Mouse (Mus musculus): ENCODE measurements around the gene Zfyve19.

Zfyve19 gene

DNA sequence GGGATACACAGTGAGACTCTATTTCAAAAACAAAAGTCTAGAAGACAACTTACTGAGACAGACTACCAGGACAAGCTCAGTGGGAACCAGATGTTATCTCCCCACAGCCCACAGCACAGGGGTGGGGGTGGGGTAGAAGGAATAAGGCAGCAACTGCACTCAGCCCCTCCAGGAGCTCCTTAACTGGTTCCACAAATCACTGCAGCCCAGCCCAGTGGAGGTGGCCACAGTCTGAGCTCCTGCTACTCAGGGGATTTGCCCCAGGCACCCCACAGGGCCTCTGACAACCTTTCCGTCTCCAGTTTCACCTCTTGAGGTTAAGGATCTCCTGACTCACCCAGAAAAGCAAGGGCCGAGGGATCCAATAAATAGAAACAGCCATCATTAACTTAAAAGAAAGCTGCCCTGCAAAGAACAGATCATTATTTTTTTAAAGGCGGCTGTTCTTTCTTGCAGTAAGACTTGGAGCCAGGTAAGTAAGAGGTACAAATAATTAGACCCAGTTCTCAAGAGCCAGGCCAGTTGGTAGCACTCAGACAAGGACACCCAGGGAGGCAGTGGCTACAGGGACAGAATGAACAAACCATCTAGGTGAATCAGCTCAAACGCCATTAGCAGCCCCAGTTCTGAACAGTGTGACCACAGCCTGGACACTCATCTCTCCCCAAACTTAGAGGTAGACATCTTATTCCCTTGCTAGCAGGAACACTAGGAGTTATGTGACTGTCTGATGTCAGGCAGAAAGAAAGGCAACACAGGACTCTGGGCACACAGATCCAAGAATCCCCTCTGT, 11.9 kb upstream of the Zfyve19 start:
- no peak for DNase-seq (ENCODE audit: low spot score in 2 of 2)

DNA sequence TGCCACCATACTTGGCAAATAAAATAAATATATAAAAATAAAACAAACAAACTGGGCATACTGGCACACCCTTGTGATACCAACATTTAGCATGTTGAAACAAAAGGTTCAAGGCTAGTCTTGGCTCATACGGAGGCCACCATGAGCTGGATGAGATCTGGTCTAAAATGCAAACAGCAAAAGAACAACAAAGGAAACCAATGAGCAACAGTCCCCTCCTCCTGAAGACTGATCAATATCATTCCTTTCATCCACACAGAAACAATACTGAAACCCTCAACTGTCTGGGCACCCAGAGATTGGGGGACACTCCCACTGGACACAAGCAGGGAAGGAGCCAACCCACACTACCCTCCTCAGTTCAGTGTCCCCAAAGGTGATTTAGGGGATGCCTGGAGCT, 10.9 kb upstream of the Zfyve19 start:
- DNase-seq (ENCODE audit: low spot score in 2 of 2): no peak

DNA sequence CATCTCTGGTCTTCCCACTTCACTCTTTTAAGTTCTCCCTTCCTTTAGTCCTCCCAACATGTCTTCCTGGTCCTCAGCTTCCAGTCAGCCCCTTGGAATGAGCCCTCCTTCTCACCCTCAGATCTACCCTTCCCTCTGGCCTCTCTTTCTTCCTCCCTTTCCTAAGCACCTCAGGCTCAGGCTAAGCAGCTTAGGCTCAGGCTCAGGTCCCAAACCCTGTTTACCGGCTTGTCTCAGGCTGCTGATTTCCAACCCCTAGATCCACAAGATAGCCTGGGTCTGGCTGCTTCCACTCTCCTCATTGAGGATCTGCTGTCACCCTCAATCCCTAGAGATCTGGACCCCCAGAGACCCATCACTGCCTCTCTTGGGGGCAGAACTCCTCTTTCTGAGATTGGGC, 10.4 kb upstream of the Zfyve19 start:
- DNase-seq (ENCODE audit: low spot score in 2 of 2): no peak

DNA sequence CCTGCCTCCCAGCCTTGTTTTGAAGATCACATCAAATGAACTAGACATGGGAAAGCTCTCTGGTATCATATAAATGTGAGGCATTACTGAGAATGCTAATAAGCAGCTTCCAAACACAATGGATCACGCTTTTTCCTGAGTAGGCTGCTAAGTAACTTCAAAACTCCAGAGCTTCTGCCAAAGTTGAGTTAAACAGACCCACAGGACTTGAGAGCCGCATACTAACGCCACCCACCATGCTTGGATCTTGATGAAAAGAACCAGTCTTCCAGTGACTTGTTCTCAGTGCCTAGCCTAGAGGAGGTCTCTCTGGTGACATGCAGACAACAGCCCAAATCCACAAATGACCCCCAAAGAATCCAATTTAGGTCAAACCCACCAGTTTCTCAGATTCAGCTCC, 9.5 kb upstream of the Zfyve19 start:
- DNase-seq (ENCODE audit: low spot score in 2 of 2): no peak

DNA sequence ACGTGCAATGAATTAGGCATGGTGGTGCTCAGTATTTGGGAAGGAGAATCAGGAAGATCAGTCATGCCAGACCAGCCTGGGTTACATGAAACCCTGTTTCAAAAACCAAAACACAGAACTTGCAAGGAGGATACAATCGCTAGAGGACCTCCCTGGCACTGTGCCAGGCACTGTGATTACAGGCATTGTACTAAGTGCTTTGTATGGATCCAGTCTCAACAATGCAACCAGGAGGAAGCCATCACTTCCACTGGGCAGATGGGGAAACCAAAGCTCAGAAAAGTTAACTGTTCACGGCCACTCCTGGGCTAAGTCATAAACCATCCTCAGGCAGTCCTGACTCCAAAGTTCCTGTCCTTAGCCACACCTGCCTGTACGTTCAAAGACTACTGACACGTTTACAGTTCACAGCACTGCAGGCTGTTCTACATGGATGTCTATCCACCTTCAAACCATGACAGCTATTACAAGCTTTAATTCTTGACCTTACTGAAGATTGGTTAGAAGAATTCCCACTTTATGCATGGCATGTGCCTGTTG, 5.4 kb upstream of the Zfyve19 start:
- no peak for DNase-seq (ENCODE audit: low spot score in 2 of 2)

- no peak for DNase-seq (ENCODE audit: low spot score in 2 of 2)
Measured at GRCm38 (mm10) chr2:119203871-119204460, 4.5 kb upstream of the Zfyve19 start.

- no peak for DNase-seq (ENCODE audit: low spot score in 2 of 2)
Measured at GRCm38 (mm10) chr2:119207961-119208343, 465 bp upstream of the Zfyve19 start.

GRCm38 (mm10) chr2:119209176-119209507, 725 bp downstream of the Zfyve19 start:
- DNase-seq (ENCODE audit: low spot score in 2 of 2): no peak

DNA sequence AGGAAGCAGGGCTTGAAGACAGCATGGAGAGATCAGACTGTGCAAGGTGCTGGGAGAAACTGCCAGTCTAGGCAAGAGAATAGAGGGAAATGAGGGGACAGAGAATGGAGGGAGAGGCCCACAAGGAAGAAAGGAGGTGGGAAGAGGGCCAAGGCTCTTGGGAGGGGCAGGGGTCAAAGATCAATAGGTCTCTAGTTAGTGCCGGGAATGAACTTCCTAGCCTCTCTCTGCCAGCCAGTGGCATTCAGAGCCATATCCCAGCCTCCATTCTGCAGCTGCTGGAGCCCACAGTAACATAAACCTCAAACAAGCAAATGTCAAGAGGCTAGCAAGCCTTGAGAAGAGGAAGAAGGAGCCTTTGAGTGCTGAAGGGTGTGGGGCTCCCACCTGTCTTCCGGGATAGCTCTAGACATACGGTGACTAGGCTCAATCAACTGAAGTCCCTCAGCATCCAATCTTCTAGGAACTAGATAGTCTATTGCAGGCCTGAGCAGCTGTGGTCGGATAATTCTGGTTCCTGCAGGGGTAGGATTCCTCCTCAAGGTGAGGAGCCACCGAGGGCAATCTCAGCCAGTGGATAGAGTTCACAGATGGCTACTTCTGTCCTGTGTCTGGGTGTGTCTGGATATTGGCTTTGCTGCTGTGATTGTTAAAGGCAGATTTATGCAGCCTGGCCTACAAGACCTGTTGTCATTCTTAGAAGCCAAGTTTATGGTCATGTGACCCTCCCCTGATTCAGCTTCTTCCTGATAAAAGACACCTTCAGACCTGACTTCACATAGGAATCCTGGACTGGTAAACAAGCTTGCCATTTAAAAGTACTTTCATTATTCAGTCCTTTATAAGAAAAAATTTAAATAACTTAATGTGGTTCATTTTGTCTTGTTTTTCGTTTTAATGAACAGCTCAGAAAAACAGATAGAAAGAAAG, 21.6 kb downstream of the Zfyve19 start, which contains the start of gene Ppp1r14d:
Gene Ppp1r14d, minus strand, starts transcription at position 132 of the 930 bp plus-strand sequence.
- DNase-seq (ENCODE audit: low spot score in 2 of 2): no peak

GRCm38 (mm10) chr2:119236682-119237209, 28.3 kb downstream of the Zfyve19 start:
- no peak for DNase-seq (ENCODE audit: low spot score in 2 of 2)

- DNase-seq (ENCODE audit: low spot score in 2 of 2): no peak
Measured at GRCm38 (mm10) chr2:119237210-119237870, 28.9 kb downstream of the Zfyve19 start, which contains the start of gene Spint1. Spint1 (plus strand) TSS chr2:119237362.

DNA sequence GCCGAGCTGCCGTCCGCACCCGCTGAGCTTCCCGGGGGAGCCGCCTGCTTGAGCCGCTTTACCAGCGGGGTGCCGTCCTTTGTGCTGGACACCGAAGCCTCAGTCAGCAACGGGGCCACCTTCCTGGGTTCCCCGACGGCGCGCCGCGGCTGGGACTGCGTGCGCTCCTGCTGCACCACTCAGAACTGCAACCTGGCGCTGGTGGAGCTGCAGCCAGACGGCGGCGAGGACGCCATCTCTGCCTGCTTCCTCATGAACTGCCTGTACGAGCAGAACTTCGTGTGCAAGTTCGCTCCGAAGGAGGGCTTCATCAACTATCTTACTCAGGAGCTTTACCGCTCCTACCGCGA, 29.4 kb downstream of the Zfyve19 start:
- DNase-seq (ENCODE audit: low spot score in 2 of 2): no peak

DNA sequence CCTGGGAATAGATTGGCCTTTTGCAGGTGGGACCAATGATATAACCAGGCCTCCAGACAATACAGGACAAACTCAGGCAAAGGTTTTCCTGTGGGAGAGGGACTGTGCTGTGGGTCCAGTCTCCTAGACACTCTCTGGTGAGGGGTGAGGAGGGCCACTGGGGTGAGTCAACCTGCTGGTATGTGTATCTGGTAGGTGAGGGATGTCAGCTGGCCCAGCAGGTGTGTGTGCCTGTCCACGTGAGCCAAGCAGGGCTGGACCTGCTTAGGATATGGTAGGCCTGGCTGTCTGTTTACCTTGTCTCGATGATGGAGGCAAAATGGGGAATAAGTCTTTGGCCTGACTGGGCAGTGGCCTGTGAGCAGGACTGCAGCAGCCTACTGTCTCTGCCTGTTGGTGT, 30.3 kb downstream of the Zfyve19 start:
- no peak for DNase-seq (ENCODE audit: low spot score in 2 of 2)

DNA sequence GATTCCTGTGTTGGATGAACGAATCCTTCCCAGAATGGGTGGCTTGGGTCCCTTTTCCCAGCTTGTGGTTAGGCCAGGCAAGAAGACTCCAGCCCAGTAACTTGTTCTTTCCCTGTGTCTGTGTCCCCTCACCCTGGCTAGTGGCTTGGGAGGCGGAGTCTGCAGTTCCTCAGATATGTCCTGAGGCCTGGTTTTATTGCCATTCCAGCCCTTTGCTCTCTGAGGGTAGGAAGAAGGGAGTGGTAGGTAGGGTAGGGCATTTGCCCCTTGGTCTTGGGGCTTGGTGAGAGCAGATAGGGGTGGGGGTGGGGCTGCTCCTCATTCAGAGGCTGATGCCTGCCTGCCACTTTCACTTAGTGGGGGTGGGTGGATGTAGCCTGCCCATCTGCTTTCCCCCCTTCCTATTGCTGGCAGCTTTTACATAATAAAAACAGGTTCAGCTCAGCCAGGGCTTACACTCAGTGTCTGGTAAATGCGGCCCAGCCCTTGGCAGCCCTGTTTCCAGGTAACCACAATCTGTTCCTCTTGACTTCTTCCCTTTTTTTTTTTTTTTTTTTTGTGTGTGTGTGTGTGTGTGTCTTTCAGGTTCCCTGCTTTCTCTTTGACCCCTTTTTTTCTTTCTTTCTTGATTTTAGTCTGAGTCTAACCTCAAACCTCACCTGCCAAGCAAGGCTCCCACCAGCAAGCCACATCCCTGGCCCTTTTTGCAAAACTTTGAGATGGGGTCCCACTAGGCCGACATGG, 31.8 kb downstream of the Zfyve19 start:
- DNase-seq (ENCODE audit: low spot score in 2 of 2): no peak

GRCm38 (mm10) chr2:119240819-119241186, 32.4 kb downstream of the Zfyve19 start:
- DNase-seq (ENCODE audit: low spot score in 2 of 2): no peak

- no peak for DNase-seq (ENCODE audit: low spot score in 2 of 2)
Measured at GRCm38 (mm10) chr2:119242548-119242947, 34.1 kb downstream of the Zfyve19 start.

DNA sequence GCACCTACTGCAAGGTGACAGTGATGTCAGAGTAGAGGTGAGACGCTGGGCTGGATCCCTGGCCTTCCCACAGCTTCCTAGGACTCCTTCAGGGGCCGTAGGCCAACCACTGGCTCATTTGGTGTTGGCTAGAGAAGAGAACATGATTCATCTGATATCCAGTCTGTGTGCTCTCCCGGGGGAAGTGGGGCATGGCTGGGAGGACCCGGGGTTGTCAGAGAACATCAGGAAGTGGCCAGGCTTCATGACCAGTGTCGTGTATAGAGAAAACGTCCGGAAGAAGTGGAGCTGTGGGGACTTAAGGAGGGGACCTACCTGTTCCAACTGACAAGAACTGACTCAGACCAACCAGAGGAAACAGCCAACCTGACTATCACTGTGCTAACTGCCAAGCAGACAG, 36.8 kb downstream of the Zfyve19 start:
- DNase-seq (ENCODE audit: low spot score in 2 of 2): no peak

DNA sequence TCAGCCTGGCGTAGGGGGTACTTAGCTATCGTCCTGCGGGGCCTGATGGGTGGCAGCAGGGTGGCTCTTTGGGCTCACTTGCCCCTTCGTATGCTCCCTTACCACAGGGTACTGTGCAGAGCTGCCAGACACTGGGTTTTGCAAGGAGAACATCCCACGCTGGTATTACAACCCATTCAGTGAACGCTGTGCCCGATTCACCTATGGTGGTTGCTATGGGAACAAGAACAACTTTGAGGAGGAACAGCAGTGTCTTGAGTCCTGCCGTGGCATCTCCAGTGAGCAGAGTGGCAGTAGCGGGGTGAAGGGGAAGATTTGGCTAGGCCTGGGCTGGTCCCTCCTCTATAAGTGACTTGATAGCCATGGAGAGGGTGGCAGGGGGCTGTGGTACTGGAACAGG, 39.5 kb downstream of the Zfyve19 start:
- no peak for DNase-seq (ENCODE audit: low spot score in 2 of 2)

- no peak for DNase-seq (ENCODE audit: low spot score in 2 of 2)
Measured at GRCm38 (mm10) chr2:119249592-119250061, 41.2 kb downstream of the Zfyve19 start.

GRCm38 (mm10) chr2:119250377-119250776, 42.0 kb downstream of the Zfyve19 start:
- DNase-seq (ENCODE audit: low spot score in 2 of 2): no peak
